In genomic region chr3:108188716-108189490, GRCm38 (mm10) we compare ENCODE assay signal across 19 mouse cellular contexts. TPM values are rescaled to one million over a fixed set of nuclear protein-coding genes. Genes with fewer than 3 reads are reported as not detected.
DNase-seq lines count a peak whose midpoint lies in the region; ATAC-seq and TF ChIP-seq lines count a peak whose summit lies in the region.
"Had no signal": no experiment of that assay in that cellular context is flagged by ENCODE, and none has a peak within 500 bp of the region (broad histone marks: within the 10 kb centered on the region; RNA-seq: fewer than 3 reads in every experiment).

No protein-coding gene starts in this region.

- 0 out of 2 replicates have a peak, but pooled peaks cover 3% of the 10 kb centered on the region for H3K27me3 ChIP-seq in forebrain, embryonic 11.5 days (ENCODE audit: control insufficient read depth, insufficient read depth, low read length)
- H3K27me3 ChIP-seq in forebrain, embryonic 13.5 days, result peaks cover 11% of the 10 kb centered on the region
- H3K27me3 ChIP-seq in stomach, postnatal 0 days (ENCODE audit: control insufficient read depth, insufficient read depth, low read length), result no peaks in the 10 kb centered on the region

- H3K27ac ChIP-seq in forebrain, embryonic 11.5 days (ENCODE audit: low read depth, low read length), result no peak overlapping the region
- H3K27ac ChIP-seq in forebrain, embryonic 13.5 days, result no peak overlapping the region
- peak overlapping the region; percentile 64 for H3K27ac ChIP-seq in left cerebral cortex, adult 2 months
- H3K27ac ChIP-seq in stomach, postnatal 0 days (replicated peaks), result no peak overlapping the region
- H3K27ac ChIP-seq: embryonic facial prominence, embryonic 13.5 days; limb, embryonic 13.5 days; liver, embryonic 15.5 days had no signal

- H3K4me3 ChIP-seq in forebrain, embryonic 11.5 days (ENCODE audit: low read depth, low read length), result no peak overlapping the region
- no peak overlapping the region for H3K4me3 ChIP-seq in forebrain, embryonic 13.5 days
- peak overlapping the region; percentile 21 for H3K4me3 ChIP-seq in left cerebral cortex, adult 2 months
- no peak overlapping the region for H3K4me3 ChIP-seq in stomach, postnatal 0 days (ENCODE audit: low read depth, low read length)
- H3K4me3 ChIP-seq: embryonic facial prominence, embryonic 13.5 days; heart, embryonic 12.5 days; limb, embryonic 13.5 days; liver, embryonic 15.5 days; megakaryocyte, embryonic 14.5 days had no signal

- intact Hi-C loops in left cerebral cortex, adult 2 months (cut with DNase I), result no loop called here
- intact Hi-C loops in left cerebral cortex, postnatal 4 days (cut with DNase I), result no loop called here

- peak; percentile 33 for DNase-seq in forebrain, embryonic 11.5 days (ENCODE audit: low spot score)
- DNase-seq in left cerebral cortex, adult 2 months (ENCODE audit: extremely low spot score in 1 of 2, low spot score in 2 of 2), result peak in 1 of 2 experiments; percentile 11
- DNase-seq in left cerebral cortex, postnatal 4 days, result no peak
- DNase-seq in cerebellum, adult 9-10 months, result peak; percentile 56
- DNase-seq in stomach, postnatal 0 days (ENCODE audit: low spot score), result peak; percentile 10
- no peak for DNase-seq in ovary, adult 18-20 months (ENCODE audit: low spot score)
- DNase-seq: heart, postnatal 4 days; kidney, adult 2 months; lung, postnatal 10 days; thymus, postnatal 36 days had no signal

- H3K36me3 ChIP-seq in forebrain, embryonic 11.5 days (ENCODE audit: control insufficient read depth, insufficient read depth, low read length), result no peaks in the 10 kb centered on the region
- peaks cover 29% of the 10 kb centered on the region for H3K36me3 ChIP-seq in forebrain, embryonic 13.5 days (ENCODE audit: poor library complexity, severe bottlenecking)
- no peaks in the 10 kb centered on the region for H3K36me3 ChIP-seq in stomach, postnatal 0 days (ENCODE audit: control insufficient read depth, insufficient read depth, low read length)
- H3K36me3 ChIP-seq: liver, embryonic 15.5 days had no signal

- no peak overlapping the region for H3K9ac ChIP-seq in forebrain, embryonic 11.5 days (ENCODE audit: low read length)
- H3K9ac ChIP-seq in forebrain, embryonic 13.5 days, result no peak overlapping the region
- H3K9ac ChIP-seq in stomach, postnatal 0 days (ENCODE audit: low read length), result no peak overlapping the region
- H3K9ac ChIP-seq: embryonic facial prominence, embryonic 13.5 days; heart, embryonic 12.5 days; liver, embryonic 15.5 days had no signal

- WGBS in forebrain, embryonic 11.5 days, result 75% methylated on average over 8 of the region's 9 CpGs
- WGBS in forebrain, embryonic 13.5 days, result 77% methylated on average over 9 of the region's 9 CpGs
- WGBS in stomach, postnatal 0 days, result 82% methylated on average over 9 of the region's 9 CpGs

- no peak for TF ChIP-seq EP300 in stomach, postnatal 0 days (optimal IDR thresholded peaks at IDR 0.05)

- H3K4me1 ChIP-seq in forebrain, embryonic 11.5 days (replicated peaks; ENCODE audit: control insufficient read depth, insufficient read depth, low read length), result peaks cover 4% of the 10 kb centered on the region; the same call in 1 of the 2 replicates
- peaks cover 44% of the 10 kb centered on the region for H3K4me1 ChIP-seq in forebrain, embryonic 13.5 days
- no peaks in the 10 kb centered on the region for H3K4me1 ChIP-seq in stomach, postnatal 0 days (replicated peaks; ENCODE audit: control insufficient read depth, insufficient read depth)

- no peaks in the 10 kb centered on the region for H3K9me3 ChIP-seq in forebrain, embryonic 11.5 days (ENCODE audit: control insufficient read depth, low read length)
- no peaks in the 10 kb centered on the region for H3K9me3 ChIP-seq in forebrain, embryonic 13.5 days (replicated peaks)
- no peaks in the 10 kb centered on the region for H3K9me3 ChIP-seq in stomach, postnatal 0 days (ENCODE audit: control insufficient read depth, low read length)
- H3K9me3 ChIP-seq: embryonic facial prominence, embryonic 13.5 days; heart, embryonic 12.5 days; limb, embryonic 13.5 days; liver, embryonic 15.5 days; megakaryocyte, embryonic 14.5 days had no signal

- no peak for TF ChIP-seq CTCF in left cerebral cortex, adult 2 months (IDR thresholded peaks at IDR 0.05)
- TF ChIP-seq CTCF in stomach, postnatal 0 days (IDR thresholded peaks at IDR 0.05; ENCODE audit: low read depth), result no peak

- ATAC-seq in forebrain, embryonic 11.5 days (replicated peaks; ENCODE audit: low FRiP score), result no peak
- no peak for ATAC-seq in forebrain, embryonic 13.5 days
- no peak for ATAC-seq in stomach, postnatal 0 days (ENCODE audit: low FRiP score, low TSS enrichment)

- H3K4me2 ChIP-seq in forebrain, embryonic 11.5 days (ENCODE audit: low read depth, low read length, severe bottlenecking), result no peak overlapping the region
- H3K4me2 ChIP-seq in forebrain, embryonic 13.5 days, result no peak overlapping the region
- H3K4me2 ChIP-seq in stomach, postnatal 0 days (replicated peaks; ENCODE audit: low read depth), result no peak overlapping the region
- H3K4me2 ChIP-seq: embryonic facial prominence, embryonic 13.5 days; limb, embryonic 13.5 days; liver, embryonic 15.5 days had no signal

RNA-seq across cellular contexts. Expression of gene Amigo1, which starts 2.8 kb away (rescaled TPM):
- 4.2 and 5.2 TPM in 2 replicates for polyA plus RNA-seq in forebrain, embryonic 11.5 days (2014; fragmentation: Nextera tagmentation; extraction: Ambion mirVana)
- 6.4 and 8.1 TPM in 2 replicates for polyA plus RNA-seq in forebrain, embryonic 13.5 days (2015; fragmentation: Nextera tagmentation; extraction: Ambion mirVana)
- total RNA-seq in left cerebral cortex, adult 2 months (2021), result 10 to 100 TPM; 80.2 to 82.8 TPM
- total RNA-seq in left cerebral cortex, postnatal 4 days (2021), result 10 to 100 TPM; 23.6 to 25.8 TPM
- 3.0 and 3.5 TPM in 2 replicates for polyA plus RNA-seq in stomach, postnatal 0 days (2015; fragmentation: Nextera tagmentation; extraction: Ambion mirVana)

RNA-seq across cellular contexts. Expression of gene Cyb561d1, which starts 12.1 kb away (rescaled TPM):
- polyA plus RNA-seq in forebrain, embryonic 11.5 days (2014; fragmentation: Nextera tagmentation; extraction: Ambion mirVana), result 3.1 and 3.2 TPM in 2 replicates
- polyA plus RNA-seq in forebrain, embryonic 13.5 days (2015; fragmentation: Nextera tagmentation; extraction: Ambion mirVana), result 3.6 and 4.7 TPM in 2 replicates
- 10 to 100 TPM; 18.8 to 20.7 TPM for total RNA-seq in left cerebral cortex, adult 2 months (2021)
- 10 to 100 TPM; 10.9 to 11.4 TPM for total RNA-seq in left cerebral cortex, postnatal 4 days (2021)
- 5.5 TPM in 2 replicates for polyA plus RNA-seq in stomach, postnatal 0 days (2015; fragmentation: Nextera tagmentation; extraction: Ambion mirVana)

RNA-seq across cellular contexts. Expression of gene Atxn7l2, which starts 21.8 kb away (rescaled TPM):
- 22.3 and 24.3 TPM in 2 replicates for polyA plus RNA-seq in forebrain, embryonic 11.5 days (2014; fragmentation: Nextera tagmentation; extraction: Ambion mirVana)
- 29.0 and 30.3 TPM in 2 replicates for polyA plus RNA-seq in forebrain, embryonic 13.5 days (2015; fragmentation: Nextera tagmentation; extraction: Ambion mirVana)
- 10 to 100 TPM; 30.6 to 32.8 TPM for total RNA-seq in left cerebral cortex, adult 2 months (2021)
- 10 to 100 TPM; 33.1 to 34.8 TPM for total RNA-seq in left cerebral cortex, postnatal 4 days (2021)
- 4.3 and 4.8 TPM in 2 replicates for polyA plus RNA-seq in stomach, postnatal 0 days (2015; fragmentation: Nextera tagmentation; extraction: Ambion mirVana)

RNA-seq across cellular contexts. Expression of gene Gpr61, which starts 34.2 kb away (rescaled TPM):
- polyA plus RNA-seq in forebrain, embryonic 11.5 days (2014; fragmentation: Nextera tagmentation; extraction: Ambion mirVana), result 0.25 and 0.32 TPM in 2 replicates
- polyA plus RNA-seq in forebrain, embryonic 13.5 days (2015; fragmentation: Nextera tagmentation; extraction: Ambion mirVana), result 0.98 and 1.0 TPM in 2 replicates
- total RNA-seq in left cerebral cortex, adult 2 months (2021), result 10 to 100 TPM; 17.0 to 19.0 TPM
- 10 to 100 TPM; 12.1 to 14.0 TPM for total RNA-seq in left cerebral cortex, postnatal 4 days (2021)
- polyA plus RNA-seq in stomach, postnatal 0 days (2015; fragmentation: Nextera tagmentation; extraction: Ambion mirVana), result 0.11 TPM in 2 replicates
- total RNA-seq: heart, postnatal 4 days had no signal
- polyA plus RNA-seq: kidney, adult 2 months had no signal

RNA-seq across cellular contexts. Expression of gene Sypl2, which starts 37.5 kb away (rescaled TPM):
- 2.3 and 3.5 TPM in 2 replicates for polyA plus RNA-seq in forebrain, embryonic 11.5 days (2014; fragmentation: Nextera tagmentation; extraction: Ambion mirVana)
- 2.5 TPM in 2 replicates for polyA plus RNA-seq in forebrain, embryonic 13.5 days (2015; fragmentation: Nextera tagmentation; extraction: Ambion mirVana)
- 1 to 10 TPM; 1.7 to 2.0 TPM for total RNA-seq in left cerebral cortex, adult 2 months (2021)
- 1 to 10 TPM in 1 of 2 experiments, under 1 TPM in 1; 0.98 to 1.4 TPM for total RNA-seq in left cerebral cortex, postnatal 4 days (2021)
- 0.04 and 0.05 TPM in 2 replicates for polyA plus RNA-seq in stomach, postnatal 0 days (2015; fragmentation: Nextera tagmentation; extraction: Ambion mirVana)
- total RNA-seq: MEL; neutrophil, adult 5-6 weeks had no signal
- polyA plus RNA-seq: C2C12 had no signal

Comparison
In these comparisons a context has a peak if more than half of its experiments do, and no peak if none do; other contexts are left out.
1. DNase-seq: peak in forebrain, embryonic 11.5 days (single experiment), cerebellum, adult 9-10 months (single experiment) and stomach, postnatal 0 days (single experiment); none in left cerebral cortex, postnatal 4 days (single experiment) and ovary, adult 18-20 months (single experiment).